Mouse (Mus musculus) small intestine, adult 2 months (tissue): Measurements from ENCODE around the gene Pla2g10. TPM values are rescaled to one million over a fixed set of nuclear protein-coding genes. Genes with fewer than 3 reads are reported as not detected.

ENCODE experiments used
- H3K27ac ChIP-seq: fragments of 200-500 bp; 2 replicates; pipeline ENCODE4 v1.5.1; 2012; ENCODE audit warnings: low read depth, low read length, control low read depth, inconsistent platforms; ENCODE audit not compliant: insufficient read depth
- H3K27me3 ChIP-seq: fragments of 200-500 bp; 2 replicates; pipeline ENCODE4 v1.6.1; 2012; ENCODE audit warnings: mild to moderate bottlenecking, moderate library complexity, low read length, inconsistent platforms; ENCODE audit not compliant: control insufficient read depth, insufficient read depth
- H3K36me3 ChIP-seq: fragments of 200-500 bp; 2 replicates; pipeline ENCODE4 v1.6.1; 2012; ENCODE audit warnings: mild to moderate bottlenecking, low read length, control low read depth, inconsistent platforms; ENCODE audit not compliant: control insufficient read depth, insufficient read depth
- H3K4me1 ChIP-seq: fragments of 200-500 bp; 2 replicates; pipeline ENCODE4 v1.6.1; 2012; ENCODE audit warnings: low read length, inconsistent platforms, mixed read lengths; ENCODE audit not compliant: control insufficient read depth, insufficient read depth, insufficient read length
- H3K4me3 ChIP-seq: fragments of 200-500 bp; 2 replicates; pipeline ENCODE4 v1.5.1; 2012; ENCODE audit warnings: low read depth, mild to moderate bottlenecking, control low read depth, inconsistent platforms, low read length, moderate library complexity
- CTCF ChIP-seq: fragments of 200-500 bp; IDR thresholded peaks from 2 replicates; pipeline ENCODE4 v1.5.1; 2012; ENCODE audit warnings: low read depth, mild to moderate bottlenecking, control low read depth, inconsistent platforms, low read length, moderate library complexity, mixed read lengths; ENCODE audit not compliant: insufficient replicate concordance, insufficient read length; ENCODE audit errors: extremely low read depth
- POLR2A ChIP-seq: fragments of 200-500 bp; IDR thresholded peaks from 2 replicates; pipeline ENCODE4 v1.6.1; 2012; ENCODE audit warnings: low read depth, mild to moderate bottlenecking, control low read depth, inconsistent platforms, low read length, moderate library complexity
- WGBS: fragments of 180-500 bp; shearing (Covaris S2); methylation state at CpG from one replicate; pipeline ENCODE4 v1.1.7; 2018; 5-methylcytosine and 5-hydroxymethylcytosine counted together
- polyA plus RNA-seq: library from polyadenylated mRNA; depleted of rRNA; stranded (reverse); fragments of >200 nt; gene quantifications from 2 replicates; pipeline ENCODE4 v1.2.3, GENCODE M21; 2012; rRNA removed

Pla2g10 gene
- polyA plus RNA-seq, 1 experiment = 9.5 TPM

- 76% methylated on average over 10 of the region's 10 CpGs for WGBS
- Histone ChIP-seq H3K27ac (no peak overlapping the region), H3K4me3 (no peak overlapping the region)
These were observed 62.2 kb downstream of the Pla2g10 start for GRCm38 (mm10) chr16:13668402-13669108.

GRCm38 (mm10) chr16:13667878-13668343 lies 62.9 kb downstream of the Pla2g10 start, which contains the start of gene Parn:
Gene Parn (minus strand): TSS chr16:13668170.
- Histone ChIP-seq H3K4me1 (no peaks in the 10 kb centered on the region), H3K27ac (peak within 1 kb of the TSS; percentile 43; the same call in 1 of the 2 replicates), H3K36me3 (peaks cover 11% of the 10 kb centered on the region), H3K4me3 (peak within 1 kb of the TSS; percentile 93), H3K27me3 (no peaks in the 10 kb centered on the region)
- under 1% methylated on average over 35 of the region's 35 CpGs for WGBS
- TF ChIP-seq CTCF (no peak), POLR2A (peak; percentile 70)

More at GRCm38 (mm10) chr16:13668402-13669108, 62.2 kb downstream of the Pla2g10 start:
- H3K27me3 ChIP-seq = no peaks in the 10 kb centered on the region
- H3K4me1 ChIP-seq = no peaks in the 10 kb centered on the region; the same call in 1 of the 2 replicates
- TF ChIP-seq CTCF (no peak), POLR2A (no peak)
- peaks cover 7% of the 10 kb centered on the region for H3K36me3 ChIP-seq

Other genes with a start within 250 kb of the Pla2g10 start
- gene Parn, start 62.8 kb downstream of the Pla2g10 start, polyA plus RNA-seq = 3.8 and 9.5 TPM in 2 replicates
- 6.2 and 12.8 TPM in 2 replicates for gene Bfar, start 59.1 kb downstream of the Pla2g10 start, polyA plus RNA-seq
- 0.46 and 1.2 TPM in 2 replicates for gene 3110001I22Rik, start 59.1 kb downstream of the Pla2g10 start, polyA plus RNA-seq
- gene Rrn3, start 49.7 kb upstream of the Pla2g10 start, polyA plus RNA-seq = 1.6 and 2.7 TPM in 2 replicates
- 23.0 and 45.9 TPM in 2 replicates for gene Ntan1, start 87.9 kb upstream of the Pla2g10 start, polyA plus RNA-seq
- gene Pdxdc1, start 172.1 kb upstream of the Pla2g10 start, polyA plus RNA-seq = 76.7 and 137 TPM in 2 replicates
- 2.7 and 4.7 TPM in 2 replicates for gene Mpv17l, start 172.2 kb upstream of the Pla2g10 start, polyA plus RNA-seq